In genomic region chr3:90603623-90604022, GRCm38 (mm10) we compare ENCODE assay signal across 8 mouse cellular contexts. TPM values are rescaled to one million over a fixed set of nuclear protein-coding genes. Genes with fewer than 3 reads are reported as not detected.
DNase-seq lines count a peak whose midpoint lies in the region; ATAC-seq and TF ChIP-seq lines count a peak whose summit lies in the region.

Gene S100a4, plus strand, starts transcription at chr3:90603771.

- ATAC-seq in lung, embryonic 14.5 days (ENCODE audit: insufficient read depth), result peak; percentile 22; the same call in 1 of the 2 replicates
- ATAC-seq in megakaryocyte, adult 5-6 weeks (ENCODE audit: poor library complexity, severe bottlenecking), result peak; percentile 85

- 39% methylated on average over 3 of the region's 3 CpGs for WGBS in lung, embryonic 14.5 days
- 4% methylated on average over 3 of the region's 3 CpGs for WGBS in bone marrow, adult 2 months

- TF ChIP-seq POLR2A in bone marrow, adult 2 months (IDR thresholded peaks at IDR 0.05; ENCODE audit: borderline replicate concordance, control insufficient read depth, low read depth, low read length), result no peak

- no peak within 1 kb of the TSS for H3K4me2 ChIP-seq in lung, embryonic 14.5 days

- peaks cover 22% of the 10 kb centered on the region for H3K4me1 ChIP-seq in lung, embryonic 14.5 days (ENCODE audit: insufficient read depth)
- peaks cover 5% of the 10 kb centered on the region for H3K4me1 ChIP-seq in bone marrow, adult 2 months (ENCODE audit: control insufficient read depth, insufficient read depth, low read length)

- H3K27me3 ChIP-seq in lung, embryonic 14.5 days (ENCODE audit: insufficient read depth, low read length), result no peaks in the 10 kb centered on the region

- DNase-seq in lung, embryonic 14.5 days, result peak; percentile 23
- DNase-seq in lung, adult 18-20 months, result no peak
- DNase-seq in forelimb bud, embryonic 11.5 days (ENCODE audit: low read depth, low spot score), result peak; percentile 44
- no peak for DNase-seq in layer of hippocampus, postnatal 25 days (ENCODE audit: extremely low spot score in 1 of 2, low spot score in 1 of 2)
- no peak for DNase-seq in left cerebral cortex, adult 11 months (ENCODE audit: low spot score)
- no peak for DNase-seq in cerebellum, postnatal 10 days

- no peak for TF ChIP-seq CTCF in lung, embryonic 14.5 days (IDR thresholded peaks at IDR 0.05; ENCODE audit: low read depth)
- TF ChIP-seq CTCF in bone marrow, adult 2 months (IDR thresholded peaks at IDR 0.05; ENCODE audit: control insufficient read depth, insufficient read depth, low read length), result no peak

- H3K9me3 ChIP-seq in lung, embryonic 14.5 days (ENCODE audit: low read depth, low read length), result no peaks in the 10 kb centered on the region

- H3K27ac ChIP-seq in lung, embryonic 14.5 days (ENCODE audit: low read depth), result peak within 1 kb of the TSS; percentile 58
- H3K27ac ChIP-seq in bone marrow, adult 2 months (ENCODE audit: control insufficient read depth, insufficient read depth, low read depth, low read length, poor library complexity), result no peak within 1 kb of the TSS

- no peak within 1 kb of the TSS for H3K9ac ChIP-seq in lung, embryonic 14.5 days

- no peaks in the 10 kb centered on the region for H3K36me3 ChIP-seq in lung, embryonic 14.5 days (ENCODE audit: insufficient read depth)

- H3K4me3 ChIP-seq in lung, embryonic 14.5 days (ENCODE audit: low read depth, low read length), result no peak within 1 kb of the TSS
- peak within 1 kb of the TSS; percentile 34 for H3K4me3 ChIP-seq in bone marrow, adult 2 months (replicated peaks; ENCODE audit: control insufficient read depth, low read depth, low read length)

RNA-seq across cellular contexts. Expression of gene S100a4, which starts in this region (rescaled TPM):
- 3.1 and 3.7 TPM in 2 replicates for polyA plus RNA-seq in lung, embryonic 14.5 days (2014; fragmentation: Nextera tagmentation; extraction: Ambion mirVana)
- 71.4 and 238 TPM in 2 replicates for polyA plus RNA-seq in bone marrow, adult 2 months (2011; ENCODE audit: insufficient read depth, insufficient read length, low replicate concordance, missing spikeins)
- 2,878 and 2,936 TPM in 2 replicates for total RNA-seq in megakaryocyte, adult 5-6 weeks (2015)
- 3,102 and 3,469 TPM in 2 replicates for total RNA-seq in megakaryocyte, adult 5-6 weeks (2017)
- 1 to 10 TPM; 4.1 to 6.5 TPM for total RNA-seq in layer of hippocampus, postnatal 25 days (2021)

Comparison
In these comparisons a context has a peak if more than half of its experiments do, and no peak if none do; other contexts are left out.
1. RNA of gene S100a4 (total RNA-seq): 2,878 to 3,469 TPM in megakaryocyte, adult 5-6 weeks; 4.1 to 6.5 TPM in layer of hippocampus, postnatal 25 days; every median in the first group is over 100 times any median in the second.
2. RNA of gene S100a4 (polyA plus RNA-seq): 71.4 to 238 TPM in bone marrow, adult 2 months; 3.1 to 3.7 TPM in lung, embryonic 14.5 days; every median in the first group is over 10 times any median in the second.
3. DNase-seq: peak in lung, embryonic 14.5 days (single experiment) and forelimb bud, embryonic 11.5 days (single experiment); none in lung, adult 18-20 months (0 of 2), layer of hippocampus, postnatal 25 days (0 of 2), left cerebral cortex, adult 11 months (single experiment) and cerebellum, postnatal 10 days (0 of 2).